Mouse (Mus musculus): Measurements from ENCODE around the gene Gm525. TPM values are rescaled to one million over a fixed set of nuclear protein-coding genes. Genes with fewer than 3 reads are reported as not detected.
A peak's percentile ranks its signal among the peaks of the same experiment; 100 is the strongest.
"Not testable (repeated sequence)": the region's sequence is repeated elsewhere in the genome, so short reads cannot be mapped to it uniquely, and the experiment has no call there.

Gene Gm525
- total RNA-seq, 2 experiments from 2014 or later: not detected

DNA sequence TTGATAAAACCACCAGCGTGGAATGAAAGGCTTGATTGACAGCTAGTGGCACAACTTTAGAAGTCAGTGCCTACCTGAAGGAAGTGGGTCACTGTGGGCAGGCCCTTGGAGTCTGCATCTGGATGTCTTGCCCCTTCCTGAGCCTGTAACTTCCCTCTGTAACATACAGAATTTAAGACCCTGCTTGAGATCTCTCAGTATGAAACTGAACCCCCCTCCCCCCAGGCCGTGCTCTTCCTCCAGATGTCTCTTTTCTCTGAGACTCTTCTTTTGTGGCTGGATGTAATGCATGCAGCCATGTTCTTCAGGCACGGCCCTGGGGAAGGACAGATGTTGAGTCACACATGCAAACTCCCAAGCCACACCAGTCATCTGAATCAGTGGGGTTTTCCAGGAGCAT is 21.7 kb downstream of the Gm525 start:
- no peak for DNase-seq (ENCODE audit: low spot score in 2 of 2)

- not testable (repeated sequence) for DNase-seq (ENCODE audit: low spot score in 2 of 2)
These were observed 23.7 kb downstream of the Gm525 start for GRCm38 (mm10) chr11:89097292-89097691.

DNA sequence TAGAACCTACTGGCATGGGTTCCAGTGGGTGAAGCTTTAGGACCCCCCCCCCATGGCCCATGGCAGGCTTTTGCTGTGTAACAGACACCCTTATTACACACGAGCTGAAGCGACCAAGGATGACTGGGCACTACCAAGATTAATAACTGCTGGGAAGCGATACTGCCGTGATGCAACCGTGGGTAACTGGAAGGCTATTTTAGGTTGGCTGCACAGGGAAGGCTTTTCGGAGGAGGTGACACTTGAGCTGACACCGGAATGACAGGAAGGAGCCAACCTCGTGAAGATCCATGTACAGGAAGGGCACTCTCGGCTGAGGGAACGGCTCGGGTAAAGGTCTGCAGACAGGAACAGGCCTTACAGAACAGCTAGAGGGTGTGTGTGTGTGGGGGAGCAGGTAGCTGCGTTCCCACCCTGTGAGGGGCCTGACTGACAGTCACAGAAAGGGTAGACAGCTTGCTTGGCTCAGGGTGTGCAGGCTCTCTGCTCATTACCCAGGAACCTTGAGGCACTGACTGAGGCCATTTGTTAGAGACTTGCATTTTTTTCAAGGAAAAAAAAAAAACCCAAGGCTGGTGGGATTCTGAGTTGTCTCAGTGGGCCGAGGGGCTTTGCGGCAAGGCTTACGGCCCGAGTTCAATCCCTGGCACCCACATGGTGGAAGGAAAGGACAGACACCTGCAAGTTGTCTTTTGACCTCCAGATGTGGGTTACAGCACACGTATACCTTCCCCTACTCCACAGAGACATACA is 24.6 kb downstream of the Gm525 start:
- DNase-seq (ENCODE audit: low spot score in 2 of 2): no peak

DNA sequence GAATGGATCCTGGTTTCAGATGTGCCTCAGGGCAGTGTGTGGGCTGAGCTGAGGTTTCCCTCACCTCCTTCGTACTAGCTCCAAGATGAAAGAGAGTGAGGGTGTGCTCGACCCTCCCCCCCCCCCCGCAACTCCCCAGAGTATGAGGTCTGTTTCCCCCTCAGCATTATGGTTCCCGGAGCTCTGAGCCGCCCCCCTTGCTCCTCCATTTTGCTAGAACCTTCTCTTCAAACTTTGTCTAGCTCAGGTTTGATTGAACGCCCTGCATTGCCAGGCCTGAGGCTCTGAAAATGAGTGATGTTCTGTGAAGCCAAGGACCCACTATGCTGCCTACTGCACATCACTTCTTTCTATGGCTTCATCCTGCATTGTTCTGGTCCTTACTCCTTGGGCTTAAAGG is 25.3 kb downstream of the Gm525 start:
- no peak for DNase-seq (ENCODE audit: low spot score in 2 of 2)

- DNase-seq (ENCODE audit: low spot score in 2 of 2): peak; percentile 81
These were observed 26.8 kb downstream of the Gm525 start for GRCm38 (mm10) chr11:89100403-89100802.

DNA sequence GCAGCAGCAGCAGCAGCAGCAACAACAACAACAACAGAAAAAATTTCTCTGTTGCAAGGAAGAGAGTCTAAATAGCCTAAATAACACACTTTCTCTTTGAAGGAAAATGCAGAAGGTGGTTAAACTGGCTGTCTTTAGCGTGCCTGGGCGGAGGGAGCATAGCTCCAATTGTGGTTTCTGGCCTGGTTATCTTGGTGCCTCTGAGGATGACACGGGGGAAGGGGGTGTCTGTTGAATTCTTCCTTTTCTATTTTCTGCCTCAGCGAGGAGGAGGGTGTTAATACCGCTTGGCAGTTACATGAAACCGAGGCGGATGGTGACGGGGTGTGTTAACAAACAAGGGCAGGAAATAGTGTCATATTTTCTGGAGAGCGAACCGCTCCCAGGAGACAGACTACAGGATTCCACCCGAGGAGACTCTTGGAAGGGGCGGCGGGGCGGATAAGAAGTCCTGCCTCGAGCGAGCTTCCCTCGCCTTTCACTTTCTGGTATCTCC is 27.2 kb downstream of the Gm525 start:
- peak; percentile 21 to 27 for DNase-seq (ENCODE audit: low spot score in 2 of 2)

DNA sequence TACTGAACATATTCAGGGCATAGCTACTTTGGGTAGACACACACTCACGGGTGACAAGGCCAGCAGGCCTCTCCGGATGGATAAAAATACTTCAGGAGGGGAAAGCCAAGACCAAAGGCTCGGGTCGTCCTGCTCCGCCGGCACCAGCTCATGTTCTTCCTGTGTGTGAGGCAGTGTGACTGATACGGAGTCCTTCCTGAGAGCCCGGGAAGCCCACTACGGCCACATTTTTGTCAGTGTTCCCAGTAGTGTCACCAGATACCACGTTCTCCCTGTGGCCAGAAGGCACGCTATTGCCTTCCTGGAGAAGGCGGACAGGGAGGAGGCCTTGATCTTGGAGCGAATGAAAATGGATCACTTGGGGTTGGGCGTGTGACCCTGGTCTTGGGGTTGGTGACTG is 29.5 kb downstream of the Gm525 start:
- DNase-seq (ENCODE audit: low spot score in 2 of 2): no peak

GRCm38 (mm10) chr11:89105211-89105610 is 31.6 kb downstream of the Gm525 start:
- no peak for DNase-seq (ENCODE audit: low spot score in 2 of 2)

DNA sequence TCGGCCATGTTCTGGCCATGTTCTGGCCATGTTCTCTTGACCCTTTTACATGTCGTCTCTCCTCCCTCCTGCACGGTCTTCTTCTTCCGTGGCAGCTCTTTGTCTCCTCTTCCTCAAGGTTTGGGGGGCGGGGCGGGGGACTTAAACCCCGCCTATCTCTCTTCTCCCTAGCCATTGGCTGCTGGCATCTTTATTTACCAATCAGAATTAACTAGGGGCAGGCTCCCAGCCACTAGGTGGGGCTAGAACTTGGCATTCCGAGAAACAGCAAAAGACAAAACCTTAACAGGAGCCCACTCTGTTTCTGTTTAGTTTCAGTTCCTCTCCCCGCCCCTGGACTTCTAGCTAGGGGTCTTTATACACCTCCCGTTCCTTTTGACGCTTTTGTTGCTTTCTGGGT is 32.2 kb downstream of the Gm525 start:
- no peak for DNase-seq (ENCODE audit: low spot score in 2 of 2)

DNA sequence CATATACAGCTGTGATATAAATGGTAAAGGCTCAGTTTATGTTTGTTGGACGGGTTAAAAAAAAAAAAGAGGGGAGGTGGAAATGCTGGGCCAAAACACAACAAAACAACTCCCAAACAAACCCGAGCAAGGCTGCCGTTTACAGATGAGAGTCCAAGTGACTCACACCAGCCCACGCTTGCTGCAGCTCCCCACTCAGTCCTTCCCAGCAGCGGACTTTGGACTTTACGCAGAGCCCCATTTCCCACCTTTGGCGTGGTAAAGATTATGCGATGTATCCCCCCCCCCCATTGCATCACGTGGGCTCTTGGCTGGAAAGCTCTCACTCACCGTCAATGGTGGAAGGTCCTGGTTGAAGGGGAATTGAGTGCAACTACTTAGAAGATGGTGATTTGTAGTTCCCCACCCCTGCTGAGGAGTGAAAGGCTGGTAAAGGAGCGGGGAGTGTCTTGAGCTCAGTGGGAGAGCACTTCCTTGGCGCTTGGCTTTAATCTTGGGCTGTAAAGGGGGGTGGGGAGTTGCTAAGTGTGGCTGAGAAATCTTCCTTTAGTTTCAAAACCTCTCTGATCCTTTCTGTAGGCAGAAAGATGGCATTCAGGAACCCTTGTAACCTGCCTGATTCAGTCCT is 33.7 kb downstream of the Gm525 start:
- DNase-seq (ENCODE audit: low spot score in 2 of 2): no peak

GRCm38 (mm10) chr11:89124411-89124810 is 50.8 kb downstream of the Gm525 start:
- no peak for DNase-seq (ENCODE audit: low spot score in 2 of 2)

GRCm38 (mm10) chr11:89130856-89131255 is 57.2 kb downstream of the Gm525 start:
- DNase-seq (ENCODE audit: low spot score in 2 of 2): no peak

- no peak for DNase-seq (ENCODE audit: low spot score in 2 of 2)
These were observed 58.8 kb downstream of the Gm525 start for GRCm38 (mm10) chr11:89132406-89132805.

GRCm38 (mm10) chr11:89134211-89134610 is 60.6 kb downstream of the Gm525 start:
- DNase-seq (ENCODE audit: low spot score in 2 of 2): no peak

DNA sequence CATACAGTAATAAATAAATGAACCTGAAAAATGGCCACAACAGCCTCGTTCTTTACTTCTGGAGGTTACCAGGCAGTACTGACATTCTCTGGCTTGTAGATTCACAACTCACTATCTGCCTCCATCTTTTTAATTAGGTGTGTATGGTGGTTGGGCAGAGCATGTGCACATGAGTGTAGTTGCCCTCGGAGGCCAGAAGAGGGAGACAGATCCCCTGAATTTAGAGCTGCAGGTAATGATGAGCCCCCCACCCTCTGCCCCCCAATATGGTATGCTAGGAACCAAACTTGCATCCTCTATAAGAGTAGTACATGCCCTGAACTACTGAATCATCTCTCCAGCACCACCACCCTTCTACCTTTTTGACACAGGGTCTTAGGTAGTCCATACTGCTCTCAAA is 64.3 kb downstream of the Gm525 start:
- no peak for DNase-seq (ENCODE audit: low spot score in 2 of 2)

Other genes with a start within 250 kb of the Gm525 start
- gene Akap1, start 209.3 kb upstream of the Gm525 start, total RNA-seq (2021): 10 to 100 TPM; 38.9 to 39.8 TPM
- 10 to 100 TPM; 17.0 to 17.4 TPM for gene Scpep1, start 118.4 kb upstream of the Gm525 start, total RNA-seq (2021)
- not detected for gene Elobl, start 106.9 kb upstream of the Gm525 start, total RNA-seq (2021)
- gene Coil, start 103.6 kb upstream of the Gm525 start, total RNA-seq (2021): 10 to 100 TPM; 16.3 to 19.5 TPM
- gene Trim25, start 74.5 kb upstream of the Gm525 start, total RNA-seq (2021): 1 to 10 TPM; 4.0 to 5.2 TPM
- gene Dgke, start 7.0 kb upstream of the Gm525 start, total RNA-seq (2021): 10 to 100 TPM; 36.7 to 39.5 TPM
- 1 to 10 TPM; 6.7 to 8.3 TPM for gene Nog, start 228.5 kb downstream of the Gm525 start, total RNA-seq (2021)